Mouse (Mus musculus): ENCODE measurements around the gene Zfp367.

The Zfp367 gene

DNA sequence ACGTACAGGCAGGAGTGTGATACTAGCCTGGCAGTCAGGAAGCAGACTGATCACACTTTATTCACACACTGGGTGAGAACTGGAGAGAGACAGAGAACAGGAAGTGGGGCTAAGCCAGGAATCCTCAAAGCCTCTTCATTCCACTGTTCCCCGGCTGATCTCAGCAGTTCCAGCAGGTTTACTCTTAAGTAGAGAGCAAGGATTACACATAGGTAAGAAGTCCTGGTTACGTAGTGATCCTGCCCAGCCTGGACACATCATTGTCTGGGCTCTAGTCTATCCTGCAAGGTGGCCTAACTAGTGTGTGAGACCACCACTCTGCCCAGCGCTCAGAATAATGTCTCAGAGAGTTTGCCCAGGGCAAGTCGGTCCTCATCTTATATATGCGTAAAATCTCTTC, 60.2 kb downstream of the Zfp367 start:
- in situ Hi-C loops (cut with MboI, MseI), result no loop called here

DNA sequence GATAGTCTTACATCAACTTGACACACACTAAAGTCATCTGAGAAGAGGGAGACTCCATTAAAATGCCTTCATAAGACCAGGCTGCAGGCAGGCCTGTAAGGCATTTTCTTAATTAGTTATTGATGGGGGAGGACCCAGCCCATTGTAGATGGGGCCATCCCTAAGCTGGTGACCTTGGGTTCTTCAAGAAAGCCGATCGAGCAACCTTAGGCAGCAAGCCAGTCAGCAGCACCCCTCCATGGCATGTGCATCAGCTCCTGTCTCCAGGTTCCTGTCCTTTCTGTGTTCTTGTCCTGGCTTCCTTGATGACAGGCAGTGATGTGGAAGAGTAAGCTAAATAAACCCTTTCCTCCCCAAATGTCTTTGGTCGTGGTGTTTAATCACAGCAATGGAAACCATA, 60.9 kb downstream of the Zfp367 start:
- in situ Hi-C loops (cut with MboI, MseI), result no loop called here

DNA sequence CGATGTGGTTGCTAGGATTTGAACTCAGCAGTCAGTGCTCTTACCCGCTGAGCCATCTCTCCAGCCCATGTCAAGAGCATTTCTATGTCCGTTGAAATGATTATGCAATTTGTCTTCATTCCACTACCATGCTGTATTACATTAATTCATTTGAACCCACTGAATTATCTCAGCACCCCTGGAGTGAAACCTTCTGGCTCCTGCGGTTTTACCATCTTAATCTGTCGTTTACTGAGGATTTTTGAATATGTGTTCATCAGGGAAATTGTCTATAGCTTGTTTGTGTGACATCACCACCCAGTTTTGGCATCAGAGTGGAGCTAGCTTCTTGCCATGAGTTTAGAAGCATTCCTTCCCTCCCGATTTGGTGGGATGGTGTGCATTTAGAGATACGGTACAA, 62.0 kb downstream of the Zfp367 start:
- in situ Hi-C loops (cut with MboI, MseI), result no loop called here

DNA sequence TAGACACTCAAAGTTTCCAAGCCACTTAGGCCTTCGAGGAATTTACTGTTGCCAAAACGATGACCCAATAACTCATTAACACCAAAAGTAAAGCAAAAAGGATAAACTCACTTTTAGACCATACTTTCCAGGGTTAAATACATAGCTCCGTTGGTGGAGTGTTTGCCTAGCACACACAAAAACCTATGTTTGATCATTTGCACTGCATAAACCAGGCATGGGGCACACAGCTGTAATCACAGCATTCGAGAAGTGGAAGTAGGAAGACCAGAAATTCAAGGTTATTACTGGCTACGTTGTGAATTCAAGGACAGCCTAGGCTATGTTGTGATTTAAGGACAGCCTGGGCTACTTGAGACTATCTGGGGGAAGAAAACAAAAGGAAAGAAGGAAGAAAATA, 62.7 kb downstream of the Zfp367 start:
- in situ Hi-C loops (cut with MboI, MseI), result no loop called here

DNA sequence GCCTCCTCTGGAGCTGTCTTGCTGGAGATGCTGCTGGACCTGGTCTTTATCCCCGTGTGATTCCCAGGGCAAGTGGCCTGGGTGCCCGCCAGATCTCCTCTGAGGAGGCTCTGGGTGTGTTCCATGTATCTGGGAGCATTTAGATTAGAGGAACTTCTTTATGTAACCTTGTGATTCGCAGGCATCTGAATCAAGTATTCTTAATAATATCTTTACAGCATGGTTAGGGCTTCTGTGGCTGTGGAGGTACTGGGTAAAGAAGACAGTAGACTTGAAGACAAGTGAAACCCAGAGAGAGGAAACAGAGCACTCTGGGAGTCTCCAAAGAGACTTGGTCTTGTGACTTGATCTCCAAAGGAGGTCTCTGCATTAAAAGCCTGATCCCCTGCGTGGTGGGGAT, 63.9 kb downstream of the Zfp367 start, which contains the start of gene Hsd17b3:
Gene Hsd17b3 (minus strand): TSS at position 101 of the 400 bp plus-strand sequence.
- in situ Hi-C loops (cut with MboI, MseI), result no loop called here

DNA sequence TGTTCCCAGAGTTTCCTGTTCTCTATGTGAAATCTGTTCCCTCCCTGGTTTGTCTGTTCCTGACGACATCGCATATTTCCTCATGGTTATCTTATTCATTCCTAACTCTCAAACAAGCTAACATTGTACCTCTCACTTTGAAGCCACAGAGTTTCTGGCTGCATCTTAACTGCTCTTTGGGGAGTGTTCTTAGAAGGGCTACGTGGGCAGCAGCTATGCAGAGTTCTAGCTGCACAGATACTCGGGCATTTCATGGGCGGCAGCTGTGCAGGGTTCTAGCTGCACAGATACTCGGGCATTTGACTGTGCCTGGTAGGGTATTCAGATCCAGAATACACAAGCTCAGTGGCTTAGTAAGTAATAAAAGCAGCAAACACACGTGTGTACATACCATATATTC, 64.9 kb downstream of the Zfp367 start:
- in situ Hi-C loops (cut with MboI, MseI), result no loop called here

DNA sequence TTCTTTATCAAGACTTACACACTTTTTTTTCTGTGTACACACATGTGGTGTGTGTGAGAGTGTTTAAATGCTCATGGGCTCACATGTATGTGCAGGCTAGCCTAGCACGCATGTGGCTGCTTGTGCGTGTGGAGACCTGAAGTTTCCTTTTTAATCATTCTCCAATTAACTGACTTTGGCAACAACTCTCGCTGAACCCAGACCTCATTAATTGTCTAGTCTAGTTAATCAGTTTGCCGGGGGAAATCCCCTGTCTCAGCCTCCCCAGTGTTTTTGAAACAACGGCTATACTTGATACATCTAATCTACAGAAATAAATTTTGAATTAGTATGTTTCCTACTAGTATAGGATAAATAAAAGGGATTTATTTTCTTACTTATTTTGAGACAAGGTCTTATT, 67.0 kb downstream of the Zfp367 start:
- in situ Hi-C loops (cut with MboI, MseI), result no loop called here

DNA sequence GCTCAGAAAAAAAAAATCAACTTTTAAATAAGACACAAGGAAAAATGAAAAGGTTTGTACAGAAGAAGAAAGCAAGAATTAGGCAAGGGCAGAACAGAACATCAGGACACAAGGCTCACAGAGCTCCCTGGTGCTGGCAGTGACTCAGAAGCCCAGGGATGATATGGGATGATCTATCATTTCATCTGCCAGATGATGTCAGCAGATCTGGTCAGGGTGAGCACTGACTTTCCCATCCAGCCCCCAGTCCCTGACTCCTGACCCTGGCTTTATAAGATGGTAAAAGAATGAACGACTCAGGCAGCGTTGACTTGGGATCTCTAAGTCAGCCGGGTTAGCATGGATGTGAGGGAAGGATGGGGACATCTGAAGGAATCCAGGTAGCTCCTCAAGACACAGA, 69.7 kb downstream of the Zfp367 start:
- in situ Hi-C loops (cut with MboI, MseI), result no loop called here

All from T-helper 2 cell (primary cell).